Mouse (Mus musculus) C2C12 (cell line): Measurements from ENCODE around the gene Ugt8a.

Experiments used
- CTCF ChIP-seq: IDR thresholded peaks from one replicate; pipeline ENCODE4 v1.5.1; 2011; ENCODE audit not compliant: control insufficient read depth, insufficient read depth, insufficient read length
- MAX ChIP-seq: IDR thresholded peaks from one replicate; pipeline ENCODE4 v1.6.1; 2011; ENCODE audit warnings: mild to moderate bottlenecking, control low read depth

GRCm38 (mm10) chr3:125874371-125874770, 64.0 kb downstream of the Ugt8a start:
- TF ChIP-seq CTCF (no peak), MAX (no peak)
